Mouse (Mus musculus): ENCODE data around the gene Cd6. TPM values are rescaled to one million over a fixed set of nuclear protein-coding genes. Genes with fewer than 3 reads are reported as not detected.

Cd6 gene
- polyA plus RNA-seq, 1 experiment from 2014 or later, result not detected

DNA sequence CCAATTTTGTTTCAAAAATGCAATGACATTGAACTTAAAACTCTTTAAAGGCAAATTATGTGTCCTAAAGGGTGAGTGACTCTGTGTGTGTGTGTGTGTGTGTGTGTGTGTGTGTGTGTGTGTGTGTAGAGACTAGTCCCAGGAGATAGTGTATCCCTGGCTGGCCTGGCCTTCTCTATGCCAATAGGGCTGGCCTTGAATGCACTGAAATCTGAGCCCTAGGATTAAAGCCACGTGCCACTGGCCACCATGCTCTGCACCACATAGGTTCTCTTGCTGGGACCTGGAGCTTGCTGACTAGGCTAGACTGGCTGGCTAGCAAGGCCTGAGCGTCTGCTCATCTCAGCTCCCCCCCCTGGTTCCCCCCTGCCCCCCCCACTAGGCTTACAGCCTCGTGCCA, 36.8 kb downstream of the Cd6 start:
- no peak for ATAC-seq

DNA sequence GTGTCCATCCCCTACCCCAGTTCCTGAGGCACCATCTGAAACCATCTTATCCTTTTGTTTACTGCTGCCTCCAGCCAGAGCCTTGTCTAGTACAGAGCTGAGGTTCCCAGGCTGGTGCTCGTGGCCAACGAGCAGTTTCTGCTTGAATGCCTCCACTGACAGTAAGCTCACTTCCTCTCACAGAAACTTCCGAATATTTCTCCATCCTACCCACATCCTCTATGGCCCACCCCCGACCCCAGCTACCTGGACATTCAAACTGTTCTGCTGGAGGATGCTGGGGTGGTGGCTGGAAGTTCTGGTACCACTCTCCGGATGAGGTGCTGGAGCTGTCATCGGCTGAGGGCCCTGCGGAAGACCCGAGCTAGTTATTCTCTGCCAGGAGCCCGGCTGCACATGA, 39.5 kb downstream of the Cd6 start:
- ATAC-seq, result no peak
- WGBS, result 78% methylated on average over 9 of the region's 9 CpGs
- Histone ChIP-seq H3K9ac (ENCODE audit: low read depth, low read length) (no peak overlapping the region), H3K27me3 (ENCODE audit: control insufficient read depth, insufficient read depth, low read depth, low read length) (no peaks in the 10 kb centered on the region), H3K36me3 (ENCODE audit: control insufficient read depth, insufficient read depth, low read length) (no peaks in the 10 kb centered on the region), H3K4me2 (ENCODE audit: low read length) (no peak overlapping the region), H3K9me3 (replicated peaks; ENCODE audit: control insufficient read depth, low read length, poor library complexity, severe bottlenecking) (no peaks in the 10 kb centered on the region), H3K27ac (ENCODE audit: low read length) (no peak overlapping the region), H3K4me3 (ENCODE audit: low read depth, low read length) (no peak overlapping the region), H3K4me1 (ENCODE audit: control insufficient read depth, insufficient read depth, low read length) (no peaks in the 10 kb centered on the region)

More for the DNA sequence above, 36.8 kb downstream of the Cd6 start:
- Histone ChIP-seq H3K4me3 (ENCODE audit: low read depth, low read length) (no peak overlapping the region), H3K36me3 (ENCODE audit: control insufficient read depth, insufficient read depth, low read length) (no peaks in the 10 kb centered on the region), H3K9me3 (replicated peaks; ENCODE audit: control insufficient read depth, low read length, poor library complexity, severe bottlenecking) (no peaks in the 10 kb centered on the region), H3K9ac (ENCODE audit: low read depth, low read length) (no peak overlapping the region), H3K27me3 (ENCODE audit: control insufficient read depth, insufficient read depth, low read depth, low read length) (no peaks in the 10 kb centered on the region), H3K27ac (ENCODE audit: low read length) (no peak overlapping the region), H3K4me1 (ENCODE audit: control insufficient read depth, insufficient read depth, low read length) (no peaks in the 10 kb centered on the region), H3K4me2 (ENCODE audit: low read length) (no peak overlapping the region)
- 55% methylated on average over 3 of the region's 3 CpGs for WGBS

DNA sequence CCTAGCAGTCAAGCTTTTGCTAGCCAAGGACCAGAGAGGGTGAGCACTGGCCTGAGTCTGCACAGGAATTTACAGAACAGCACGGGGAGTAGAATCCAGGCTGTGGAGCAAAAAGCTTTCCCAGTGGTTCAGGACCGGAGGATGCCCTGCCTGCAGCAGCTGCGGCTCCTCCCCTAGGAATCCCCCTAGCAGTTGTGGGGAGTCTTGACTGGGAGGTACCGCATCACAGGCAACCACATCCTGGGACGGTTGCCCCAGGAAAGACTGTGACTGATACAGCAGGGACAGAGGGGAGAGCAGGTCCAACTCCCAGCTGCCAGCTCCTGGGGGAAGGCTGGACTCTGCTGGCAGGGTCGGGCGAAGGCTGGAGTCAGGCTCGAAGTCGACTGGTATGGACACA, 41.6 kb downstream of the Cd6 start:
- no peak overlapping the region for H3K9ac ChIP-seq (ENCODE audit: low read depth, low read length)
- H3K4me3 ChIP-seq (ENCODE audit: low read depth, low read length), result no peak overlapping the region
- H3K27me3 ChIP-seq (ENCODE audit: control insufficient read depth, insufficient read depth, low read depth, low read length), result no peaks in the 10 kb centered on the region
- 81% methylated on average over 9 of the region's 9 CpGs for WGBS
- H3K9me3 ChIP-seq (replicated peaks; ENCODE audit: control insufficient read depth, low read length, poor library complexity, severe bottlenecking), result no peaks in the 10 kb centered on the region
- no peak overlapping the region for H3K27ac ChIP-seq (ENCODE audit: low read length)
- H3K36me3 ChIP-seq (ENCODE audit: control insufficient read depth, insufficient read depth, low read length), result no peaks in the 10 kb centered on the region
- H3K4me2 ChIP-seq (ENCODE audit: low read length), result no peak overlapping the region
- no peaks in the 10 kb centered on the region for H3K4me1 ChIP-seq (ENCODE audit: control insufficient read depth, insufficient read depth, low read length)
- ATAC-seq, result no peak

DNA sequence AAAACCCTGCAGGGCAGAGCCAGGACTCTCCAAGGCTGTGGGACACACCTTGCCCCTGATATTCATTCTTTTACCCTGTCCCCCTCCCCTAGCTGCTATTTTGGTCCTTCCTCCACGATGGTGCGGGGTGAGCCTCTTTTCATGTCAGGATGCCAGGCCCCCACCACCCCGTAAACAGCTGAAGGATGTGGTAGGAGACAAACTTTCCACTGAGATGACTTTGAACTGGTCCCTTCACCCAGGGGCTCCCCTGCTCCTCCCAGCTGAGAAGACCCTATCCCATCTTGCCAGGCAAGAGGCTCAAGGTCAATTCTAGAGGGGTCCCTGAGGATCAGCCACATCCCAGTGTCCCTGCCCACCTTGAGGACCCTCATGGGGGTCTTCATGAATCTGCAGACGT, 42.5 kb downstream of the Cd6 start:
- no peak overlapping the region for H3K9ac ChIP-seq (ENCODE audit: low read depth, low read length)
- 93% methylated on average over 4 of the region's 4 CpGs for WGBS
- no peak for ATAC-seq
- no peaks in the 10 kb centered on the region for H3K27me3 ChIP-seq (ENCODE audit: control insufficient read depth, insufficient read depth, low read depth, low read length)
- no peaks in the 10 kb centered on the region for H3K4me1 ChIP-seq (ENCODE audit: control insufficient read depth, insufficient read depth, low read length)
- no peaks in the 10 kb centered on the region for H3K9me3 ChIP-seq (replicated peaks; ENCODE audit: control insufficient read depth, low read length, poor library complexity, severe bottlenecking)
- H3K36me3 ChIP-seq (ENCODE audit: control insufficient read depth, insufficient read depth, low read length), result no peaks in the 10 kb centered on the region
- H3K4me3 ChIP-seq (ENCODE audit: low read depth, low read length), result no peak overlapping the region
- no peak overlapping the region for H3K4me2 ChIP-seq (ENCODE audit: low read length)
- H3K27ac ChIP-seq (ENCODE audit: low read length), result no peak overlapping the region

DNA sequence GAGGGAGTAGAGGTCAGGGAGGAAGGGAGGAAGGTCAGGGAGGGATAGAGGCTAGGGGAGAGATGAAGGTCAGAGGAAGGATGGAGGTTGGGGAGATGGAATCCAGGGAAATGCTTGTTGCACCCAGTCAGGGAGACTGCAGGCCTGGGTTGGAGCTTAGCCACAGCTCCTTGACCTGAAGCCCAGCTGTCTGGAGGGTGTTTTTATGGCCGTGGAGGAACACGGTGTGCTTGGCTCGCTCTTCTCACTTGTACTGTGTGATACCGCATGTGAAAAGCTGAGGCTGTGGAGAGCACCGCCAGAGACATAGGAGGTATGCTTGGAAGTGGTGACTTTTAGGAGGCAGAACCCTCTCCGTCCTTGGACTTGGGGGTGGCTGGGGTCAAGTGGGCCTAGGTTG, 43.1 kb downstream of the Cd6 start:
- H3K27me3 ChIP-seq (ENCODE audit: control insufficient read depth, insufficient read depth, low read depth, low read length), result no peaks in the 10 kb centered on the region
- H3K4me3 ChIP-seq (ENCODE audit: low read depth, low read length), result no peak overlapping the region
- H3K9me3 ChIP-seq (replicated peaks; ENCODE audit: control insufficient read depth, low read length, poor library complexity, severe bottlenecking), result no peaks in the 10 kb centered on the region
- H3K9ac ChIP-seq (ENCODE audit: low read depth, low read length), result no peak overlapping the region
- no peak overlapping the region for H3K4me2 ChIP-seq (ENCODE audit: low read length)
- H3K36me3 ChIP-seq (ENCODE audit: control insufficient read depth, insufficient read depth, low read length), result no peaks in the 10 kb centered on the region
- no peaks in the 10 kb centered on the region for H3K4me1 ChIP-seq (ENCODE audit: control insufficient read depth, insufficient read depth, low read length)
- WGBS, result 86% methylated on average over 6 of the region's 6 CpGs
- no peak overlapping the region for H3K27ac ChIP-seq (ENCODE audit: low read length)
- ATAC-seq, result no peak

DNA sequence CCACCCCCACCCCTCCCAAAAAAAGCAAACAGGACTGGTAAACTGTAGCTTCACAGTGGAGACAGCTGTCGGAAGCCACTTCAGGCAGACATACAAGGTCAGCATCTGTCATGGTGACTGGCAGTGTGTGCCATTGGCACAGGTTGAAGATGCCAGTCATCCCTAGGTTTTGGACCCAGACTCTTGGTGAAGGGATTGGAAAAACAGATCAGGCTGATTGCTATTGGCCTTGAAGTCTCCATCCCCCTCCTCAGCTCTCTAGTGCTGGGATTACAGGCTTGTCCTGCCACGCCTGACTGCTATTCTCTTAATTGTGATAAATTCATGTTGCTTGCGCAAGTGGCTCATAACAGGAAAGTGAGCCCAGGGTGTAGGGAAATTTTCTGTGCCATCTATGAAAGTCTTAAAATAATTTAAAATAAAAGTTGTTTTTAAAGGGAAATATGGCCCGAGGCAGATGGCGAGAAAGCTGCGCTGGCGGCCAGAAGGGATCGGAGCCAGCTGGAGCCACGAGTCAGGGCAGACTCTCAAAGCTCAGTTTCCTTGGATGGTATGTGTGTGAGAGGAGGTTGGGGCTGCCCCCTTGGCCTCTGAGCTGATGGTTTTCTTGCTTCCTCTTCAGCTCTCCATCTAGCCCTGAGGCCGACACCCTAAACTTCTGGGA, 44.9 kb downstream of the Cd6 start:
- Histone ChIP-seq H3K9me3 (replicated peaks; ENCODE audit: control insufficient read depth, low read length, poor library complexity, severe bottlenecking) (no peaks in the 10 kb centered on the region), H3K4me3 (ENCODE audit: low read depth, low read length) (no peak overlapping the region), H3K27ac (ENCODE audit: low read length) (no peak overlapping the region), H3K4me1 (ENCODE audit: control insufficient read depth, insufficient read depth, low read length) (no peaks in the 10 kb centered on the region), H3K4me2 (ENCODE audit: low read length) (no peak overlapping the region), H3K27me3 (ENCODE audit: control insufficient read depth, insufficient read depth, low read depth, low read length) (no peaks in the 10 kb centered on the region), H3K36me3 (ENCODE audit: control insufficient read depth, insufficient read depth, low read length) (no peaks in the 10 kb centered on the region), H3K9ac (ENCODE audit: low read depth, low read length) (no peak overlapping the region)
- no peak for ATAC-seq
- WGBS, result 79% methylated on average over 10 of the region's 10 CpGs

GRCm38 (mm10) chr19:10784061-10784460, 45.8 kb downstream of the Cd6 start:
- no peak for ATAC-seq
- H3K27ac ChIP-seq (ENCODE audit: low read length), result no peak overlapping the region
- H3K36me3 ChIP-seq (ENCODE audit: control insufficient read depth, insufficient read depth, low read length), result no peaks in the 10 kb centered on the region
- no peak overlapping the region for H3K9ac ChIP-seq (ENCODE audit: low read depth, low read length)
- H3K4me1 ChIP-seq (ENCODE audit: control insufficient read depth, insufficient read depth, low read length), result no peaks in the 10 kb centered on the region
- no peak overlapping the region for H3K4me3 ChIP-seq (ENCODE audit: low read depth, low read length)
- H3K27me3 ChIP-seq (ENCODE audit: control insufficient read depth, insufficient read depth, low read depth, low read length), result no peaks in the 10 kb centered on the region
- no peaks in the 10 kb centered on the region for H3K9me3 ChIP-seq (replicated peaks; ENCODE audit: control insufficient read depth, low read length, poor library complexity, severe bottlenecking)
- 38% methylated on average over 3 of the region's 3 CpGs for WGBS
- no peak overlapping the region for H3K4me2 ChIP-seq (ENCODE audit: low read length)

- no peak for ATAC-seq
- Histone ChIP-seq H3K27me3 (ENCODE audit: control insufficient read depth, insufficient read depth, low read depth, low read length) (no peaks in the 10 kb centered on the region), H3K9me3 (replicated peaks; ENCODE audit: control insufficient read depth, low read length, poor library complexity, severe bottlenecking) (no peaks in the 10 kb centered on the region), H3K27ac (ENCODE audit: low read length) (no peak overlapping the region), H3K9ac (ENCODE audit: low read depth, low read length) (no peak overlapping the region), H3K4me1 (ENCODE audit: control insufficient read depth, insufficient read depth, low read length) (no peaks in the 10 kb centered on the region), H3K4me3 (ENCODE audit: low read depth, low read length) (no peak overlapping the region), H3K36me3 (ENCODE audit: control insufficient read depth, insufficient read depth, low read length) (no peaks in the 10 kb centered on the region), H3K4me2 (ENCODE audit: low read length) (no peak overlapping the region)
- 90% methylated on average over 4 of the region's 4 CpGs for WGBS
Observed at GRCm38 (mm10) chr19:10783168-10783567, 46.7 kb downstream of the Cd6 start.

DNA sequence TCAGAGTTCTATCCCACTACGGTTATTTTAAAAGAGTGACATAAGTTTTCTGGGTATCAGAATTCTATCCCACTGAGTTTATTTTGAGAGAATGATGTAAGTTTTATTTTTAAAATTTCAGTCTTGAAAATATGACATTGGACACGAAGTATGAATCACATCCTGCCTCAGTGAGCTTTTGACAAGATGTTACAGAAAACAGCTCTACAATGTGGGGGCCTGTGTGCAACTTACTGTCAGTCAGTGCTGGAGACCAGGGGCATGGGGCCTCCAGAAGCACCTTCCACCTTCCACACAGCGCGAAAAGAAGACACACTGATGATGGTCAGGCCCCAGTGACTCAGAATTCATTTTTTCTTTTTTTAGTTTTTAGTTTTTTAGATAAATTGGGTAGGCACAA, 48.2 kb downstream of the Cd6 start:
- no peak overlapping the region for H3K9ac ChIP-seq (ENCODE audit: low read depth, low read length)
- H3K9me3 ChIP-seq (replicated peaks; ENCODE audit: control insufficient read depth, low read length, poor library complexity, severe bottlenecking), result no peaks in the 10 kb centered on the region
- H3K27ac ChIP-seq (ENCODE audit: low read length), result no peak overlapping the region
- no peaks in the 10 kb centered on the region for H3K4me1 ChIP-seq (ENCODE audit: control insufficient read depth, insufficient read depth, low read length)
- no peaks in the 10 kb centered on the region for H3K36me3 ChIP-seq (ENCODE audit: control insufficient read depth, insufficient read depth, low read length)
- H3K4me2 ChIP-seq (ENCODE audit: low read length), result no peak overlapping the region
- H3K27me3 ChIP-seq (ENCODE audit: control insufficient read depth, insufficient read depth, low read depth, low read length), result no peaks in the 10 kb centered on the region
- ATAC-seq, result no peak
- WGBS, result 79% methylated on average over 4 of the region's 4 CpGs
- H3K4me3 ChIP-seq (ENCODE audit: low read depth, low read length), result no peak overlapping the region
